Mouse (Mus musculus) forebrain, embryonic 15.5 days (tissue): ENCODE data around the gene Dnaaf3. TPM values are rescaled to one million over a fixed set of nuclear protein-coding genes. Genes with fewer than 3 reads are reported as not detected.
"Not testable (repeated sequence)": the region's sequence is repeated elsewhere in the genome, so short reads cannot be mapped to it uniquely, and the experiment has no call there.

ENCODE experiments used
- ATAC-seq: fragments of 200-750 bp; cut with Nextera tagmentation; replicated peaks from 2 replicates; pipeline ENCODE4 v1.8.0; 2017; ENCODE audit warnings: mild to moderate bottlenecking, moderate TSS enrichment, moderate library complexity
- H3K27ac ChIP-seq: fragments of 300-500 bp; sonication (generic); replicated peaks from 2 replicates; pipeline ENCODE4 v1.5.1; 2015; ENCODE audit warnings: mild to moderate bottlenecking, inconsistent platforms
- H3K27me3 ChIP-seq: fragments of 300-500 bp; sonication (generic); 2 replicates; pipeline ENCODE4 v1.6.1; 2015; ENCODE audit warnings: inconsistent platforms
- H3K36me3 ChIP-seq: fragments of 300-500 bp; sonication (generic); 2 replicates; pipeline ENCODE4 v1.6.1; 2015; ENCODE audit warnings: mild to moderate bottlenecking, inconsistent platforms
- H3K4me1 ChIP-seq: fragments of 300-500 bp; sonication (generic); 2 replicates; pipeline ENCODE4 v1.6.1; 2015; ENCODE audit warnings: inconsistent platforms
- H3K4me2 ChIP-seq: fragments of 300-500 bp; sonication (generic); replicated peaks from 2 replicates; pipeline ENCODE4 v1.6.1; 2015; ENCODE audit warnings: mild to moderate bottlenecking, inconsistent platforms
- H3K4me3 ChIP-seq: fragments of 300-500 bp; sonication (generic); 2 replicates; pipeline ENCODE4 v1.5.1; 2015; ENCODE audit warnings: mild to moderate bottlenecking, inconsistent platforms
- H3K9ac ChIP-seq: fragments of 300-500 bp; sonication (generic); replicated peaks from 2 replicates; pipeline ENCODE4 v1.6.1; 2015; ENCODE audit warnings: mild to moderate bottlenecking, inconsistent platforms
- H3K9me3 ChIP-seq: fragments of 300-500 bp; sonication (generic); 2 replicates; pipeline ENCODE4 v1.6.1; 2016; ENCODE audit warnings: inconsistent platforms
- WGBS: fragments of 180-500 bp; shearing (Covaris S2); methylation state at CpG from one replicate; pipeline ENCODE4 v1.1.7; 2015; ENCODE audit warnings: mixed read lengths; 5-methylcytosine and 5-hydroxymethylcytosine counted together
- polyA plus RNA-seq: library from polyadenylated mRNA; unstranded; fragments of >200 nt; fragmentation: Nextera tagmentation; extraction: Ambion mirVana; gene quantifications from 2 replicates; pipeline ENCODE4 v1.2.1, GENCODE M21; 2015

The Dnaaf3 gene
- 1.6 and 1.7 TPM in 2 replicates for polyA plus RNA-seq

DNA sequence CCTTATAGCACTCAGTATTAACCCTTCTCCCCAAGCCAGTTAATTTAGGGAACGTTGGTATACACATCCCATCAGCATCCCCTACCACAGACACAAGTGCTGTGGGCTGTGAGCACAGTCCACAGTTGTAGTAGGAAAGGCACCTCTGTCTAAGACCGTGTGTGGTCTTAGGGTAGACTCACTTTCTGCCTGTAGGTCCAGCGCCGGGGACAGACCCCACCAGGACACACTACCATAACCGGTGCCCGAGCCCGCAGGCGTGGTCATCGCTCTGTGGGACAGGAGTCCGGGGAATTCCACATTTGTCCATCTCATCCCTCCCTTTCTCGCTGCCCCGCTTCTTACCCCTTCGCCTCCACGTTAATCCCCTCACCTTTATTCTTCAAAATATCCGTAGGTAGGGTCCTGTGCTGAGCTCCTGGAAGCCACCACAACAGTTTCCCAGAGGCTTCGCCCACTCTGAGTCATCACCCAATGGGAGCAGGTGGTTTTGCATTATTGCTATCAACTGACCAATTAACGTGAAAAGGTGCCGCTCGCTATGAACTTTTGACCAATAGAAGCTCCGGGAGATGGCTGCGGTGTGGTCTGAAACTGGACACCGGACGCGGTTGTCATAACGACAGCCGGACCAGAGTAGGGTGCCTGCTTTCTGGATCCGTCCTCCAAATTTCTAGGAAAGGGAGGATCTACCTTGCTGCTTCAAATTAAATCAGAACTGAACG, at the start of gene Dnaaf3:
TSS of gene Dnaaf3 (minus strand) at position 449 of the 725 bp plus-strand sequence.
- WGBS: 4% methylated on average over 28 of the region's 28 CpGs
- no peaks in the 10 kb centered on the region for H3K36me3 ChIP-seq
- peak within 1 kb of the TSS; percentile 40 for H3K4me2 ChIP-seq
- peak; percentile 74 for ATAC-seq
- no peak within 1 kb of the TSS for H3K27ac ChIP-seq
- H3K4me3 ChIP-seq: peak within 1 kb of the TSS; percentile 30
- H3K9ac ChIP-seq: peak within 1 kb of the TSS; percentile 16; the same call in 1 of the 2 replicates
- H3K4me1 ChIP-seq: peaks cover under 1% of the 10 kb centered on the region; the same call in 1 of the 2 replicates
- H3K9me3 ChIP-seq: no peaks in the 10 kb centered on the region
- H3K27me3 ChIP-seq: no peaks in the 10 kb centered on the region

DNA sequence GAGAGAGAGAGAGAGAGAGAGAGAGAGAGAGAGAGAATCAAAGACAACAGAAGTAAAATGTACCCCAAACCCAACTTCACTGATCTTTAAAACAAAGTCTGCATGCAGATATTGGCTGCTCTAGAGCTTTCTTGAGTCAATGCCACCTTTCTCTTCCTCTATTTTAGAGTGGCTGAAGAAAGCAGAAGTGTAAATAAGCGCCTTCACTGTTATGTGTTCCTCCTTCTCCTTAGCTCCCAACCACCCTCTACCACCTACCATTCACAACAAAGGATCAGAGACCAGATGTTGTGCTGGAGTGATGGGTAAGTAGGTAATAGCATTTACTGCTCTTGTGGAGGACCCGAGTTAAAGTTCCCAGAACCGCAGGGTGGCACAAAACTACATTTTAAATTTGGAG, 49.2 kb upstream of the Dnaaf3 start:
- not testable (repeated sequence) for H3K36me3 ChIP-seq, H3K4me1 ChIP-seq, H3K4me2 ChIP-seq, ATAC-seq, H3K9me3 ChIP-seq, H3K27me3 ChIP-seq, H3K27ac ChIP-seq, H3K4me3 ChIP-seq, H3K9ac ChIP-seq
- WGBS: 85% methylated on average over 3 of the region's 3 CpGs

DNA sequence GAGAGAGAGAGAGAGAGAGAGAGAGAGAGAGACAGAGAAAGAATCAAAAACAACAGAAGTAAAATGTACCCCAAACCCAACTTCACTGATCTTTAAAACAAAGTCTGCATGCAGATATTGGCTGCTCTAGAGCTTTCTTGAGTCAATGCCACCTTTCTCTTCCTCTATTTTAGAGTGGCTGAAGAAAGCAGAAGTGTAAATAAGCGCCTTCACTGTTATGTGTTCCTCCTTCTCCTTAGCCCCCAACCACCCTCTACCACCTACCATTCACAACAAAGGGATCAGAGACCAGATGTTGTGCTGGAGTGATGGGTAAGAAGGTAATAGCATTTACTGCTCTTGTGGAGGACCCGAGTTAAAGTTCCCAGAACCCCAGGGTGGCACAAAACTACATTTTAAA, 40.1 kb upstream of the Dnaaf3 start:
- not testable (repeated sequence) for H3K36me3 ChIP-seq, H3K27ac ChIP-seq, H3K9ac ChIP-seq, H3K9me3 ChIP-seq, H3K27me3 ChIP-seq, H3K4me1 ChIP-seq, H3K4me3 ChIP-seq, ATAC-seq, H3K4me2 ChIP-seq
- 67% methylated on average over 2 of the region's 2 CpGs for WGBS

DNA sequence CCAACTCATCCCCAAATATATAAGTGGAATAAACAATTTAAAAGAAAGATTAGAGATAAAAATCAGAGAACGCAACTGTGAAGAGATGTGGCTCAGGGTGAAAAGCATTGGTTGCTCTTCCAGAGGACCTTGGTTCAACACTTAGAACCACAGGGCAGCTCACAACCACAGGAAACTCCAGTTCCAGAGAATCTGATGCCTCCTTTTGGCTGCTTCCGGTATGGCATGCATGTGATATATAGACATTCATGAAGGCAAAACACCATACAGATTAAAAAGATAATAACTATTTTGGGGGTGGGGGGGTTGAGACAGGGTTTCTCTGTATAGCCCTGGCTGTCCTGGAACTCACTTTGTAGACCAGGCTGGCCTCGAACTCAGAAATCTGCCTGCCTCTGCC, 30.4 kb upstream of the Dnaaf3 start:
- H3K4me3 ChIP-seq: no peak overlapping the region
- H3K36me3 ChIP-seq: no peaks in the 10 kb centered on the region
- ATAC-seq: no peak
- H3K4me2 ChIP-seq: no peak overlapping the region
- no peaks in the 10 kb centered on the region for H3K9me3 ChIP-seq
- 92% methylated on average over 3 of the region's 3 CpGs for WGBS
- no peaks in the 10 kb centered on the region for H3K27me3 ChIP-seq
- H3K9ac ChIP-seq: no peak overlapping the region
- no peak overlapping the region for H3K27ac ChIP-seq
- H3K4me1 ChIP-seq: no peaks in the 10 kb centered on the region

DNA sequence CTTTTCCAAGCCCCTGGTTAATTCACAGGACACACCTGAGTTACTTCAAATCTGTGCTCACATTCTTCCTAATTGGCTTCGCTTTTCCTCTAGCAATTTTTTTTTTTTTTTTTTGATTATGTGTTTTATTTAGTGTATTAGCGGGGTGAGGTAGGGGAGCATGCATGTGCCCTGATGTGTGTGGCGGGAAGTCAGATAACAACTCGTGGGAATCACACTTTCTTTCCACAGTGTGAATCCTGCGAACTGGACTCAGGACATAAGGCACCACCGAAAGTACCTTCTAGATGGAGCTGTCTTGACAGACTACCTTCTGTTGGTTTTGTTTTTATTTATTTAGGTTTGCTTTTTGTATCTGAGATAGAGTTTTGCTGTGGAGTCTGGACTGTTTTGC, 24.9 kb upstream of the Dnaaf3 start:
- WGBS: 66% methylated on average over 6 of the region's 6 CpGs
- Histone ChIP-seq H3K4me2 (peak overlapping the region; percentile 31), H3K4me3 (peak overlapping the region; percentile 20; the same call in 1 of the 2 replicates), H3K4me1 (0 out of 2 replicates have a peak, but pooled peaks cover 3% of the 10 kb centered on the region), H3K36me3 (no peaks in the 10 kb centered on the region), H3K27ac (no peak overlapping the region; the same call in 1 of the 2 replicates), H3K9me3 (no peaks in the 10 kb centered on the region), H3K9ac (peak overlapping the region; percentile 16; the same call in 1 of the 2 replicates), H3K27me3 (no peaks in the 10 kb centered on the region)
- peak; percentile 60 for ATAC-seq

DNA sequence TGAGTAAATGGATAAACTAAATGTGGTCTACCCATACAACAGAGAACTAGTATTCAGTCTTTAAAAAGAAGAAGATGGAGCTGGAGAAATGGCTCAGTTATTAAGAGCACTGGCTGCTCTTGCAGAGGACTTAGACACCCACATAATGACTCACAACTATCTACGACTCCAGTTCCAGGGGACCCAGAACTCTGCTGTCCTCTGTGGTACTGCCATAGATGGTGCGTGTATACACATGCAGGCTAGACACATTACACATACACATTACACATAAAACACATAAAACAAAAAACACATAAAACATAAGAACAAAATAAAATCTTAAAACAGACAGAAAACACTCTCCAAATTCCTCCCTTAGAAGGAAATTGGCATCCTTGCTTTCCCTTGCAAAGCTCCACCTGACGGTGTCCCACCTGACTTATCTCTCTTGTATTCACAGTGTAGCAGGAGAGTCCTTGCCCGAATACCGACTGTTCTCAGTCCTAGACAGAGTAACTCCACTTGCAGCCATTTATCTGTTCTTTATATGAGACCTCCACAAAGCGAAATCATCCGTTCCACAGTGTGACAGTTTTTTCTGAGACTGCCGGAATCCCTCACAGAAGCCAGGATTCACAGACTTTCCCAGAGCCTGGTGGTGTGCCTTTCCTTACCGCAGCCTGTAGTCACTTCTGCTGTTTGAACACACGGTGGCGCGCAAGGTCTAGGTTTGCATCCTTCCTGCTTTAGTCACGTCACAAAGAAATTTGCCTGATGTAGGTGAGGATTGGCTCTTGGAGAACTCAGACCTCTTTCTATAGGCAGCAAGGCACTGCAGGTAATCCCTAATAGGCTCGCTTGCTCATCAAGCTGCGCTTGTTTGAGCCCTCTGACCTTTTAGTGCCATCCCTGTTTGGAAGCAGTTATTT, 24.3 kb upstream of the Dnaaf3 start:
- no peaks in the 10 kb centered on the region for H3K9me3 ChIP-seq
- 21% methylated on average over 15 of the region's 15 CpGs for WGBS
- peak overlapping the region; percentile 20 for H3K4me3 ChIP-seq
- 0 out of 2 replicates have a peak, but pooled peaks cover 3% of the 10 kb centered on the region for H3K4me1 ChIP-seq
- H3K36me3 ChIP-seq: no peaks in the 10 kb centered on the region
- peak overlapping the region; percentile 45; the same call in 1 of the 2 replicates for H3K27ac ChIP-seq
- H3K9ac ChIP-seq: peak overlapping the region; percentile 16; the same call in 1 of the 2 replicates
- peak overlapping the region; percentile 31 for H3K4me2 ChIP-seq
- ATAC-seq: peak; percentile 95
- H3K27me3 ChIP-seq: no peaks in the 10 kb centered on the region

DNA sequence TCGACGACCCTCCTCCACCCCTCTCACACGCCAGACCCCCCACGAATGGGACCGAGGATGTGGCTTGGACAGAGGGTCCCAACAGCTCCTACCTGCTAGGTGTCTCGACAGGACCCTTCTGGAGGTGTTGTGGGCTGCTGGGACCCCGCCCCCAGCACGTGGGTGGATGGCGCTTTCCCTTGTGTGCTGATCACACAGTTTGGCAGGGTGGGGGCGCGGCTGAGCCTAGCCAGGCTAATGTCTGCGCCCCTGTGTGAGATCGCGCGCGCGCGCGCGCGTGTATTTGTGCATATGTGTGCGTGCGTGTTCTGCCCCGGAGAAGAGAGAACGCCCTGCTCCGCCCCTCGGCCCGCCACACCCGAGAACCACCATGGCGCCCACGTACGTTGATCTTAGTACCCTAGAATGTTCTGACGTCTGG, 15.0 kb upstream of the Dnaaf3 start, which contains the start of gene Syt5:
TSS of gene Syt5 (minus strand) at position 321 of the 421 bp plus-strand sequence.
- H3K9ac ChIP-seq: peak within 1 kb of the TSS; percentile 50
- H3K27me3 ChIP-seq: no peaks in the 10 kb centered on the region
- peaks cover 6% of the 10 kb centered on the region; the same call in 1 of the 2 replicates for H3K36me3 ChIP-seq
- peak within 1 kb of the TSS; percentile 92 for H3K27ac ChIP-seq
- 2% methylated on average over 33 of the region's 33 CpGs for WGBS
- H3K9me3 ChIP-seq: no peaks in the 10 kb centered on the region
- H3K4me1 ChIP-seq: peaks cover 20% of the 10 kb centered on the region
- peak within 1 kb of the TSS; percentile 48 for H3K4me3 ChIP-seq
- peak; percentile 80 for ATAC-seq
- peak within 1 kb of the TSS; percentile 75 for H3K4me2 ChIP-seq

DNA sequence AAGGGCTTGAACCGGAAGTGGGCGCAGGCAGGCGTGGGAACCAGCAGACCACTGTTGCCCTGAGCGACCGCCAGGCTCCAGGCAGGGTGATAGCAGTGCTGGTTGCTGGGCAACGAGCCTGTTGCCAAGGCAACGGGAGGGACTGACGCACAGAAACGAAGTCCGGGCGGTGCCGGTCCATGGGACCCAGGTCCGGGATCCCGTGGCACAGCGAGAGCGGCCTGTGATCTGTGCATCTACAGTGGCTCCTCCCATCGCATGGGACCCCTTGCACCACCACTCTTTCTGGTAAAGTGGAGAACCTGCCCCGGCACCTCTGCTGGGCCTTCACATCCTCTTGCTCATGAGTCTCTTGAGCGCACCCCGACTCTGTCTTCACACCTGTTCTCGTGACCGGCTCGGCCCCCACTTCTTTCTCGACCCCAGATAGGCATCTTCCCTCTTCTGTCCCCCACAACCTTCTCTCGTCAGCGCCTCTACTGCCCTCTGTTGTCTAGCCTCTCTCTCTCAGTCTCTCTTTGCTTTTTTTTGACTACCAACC, 14.4 kb upstream of the Dnaaf3 start:
- Histone ChIP-seq H3K36me3 (peaks cover 11% of the 10 kb centered on the region), H3K27me3 (no peaks in the 10 kb centered on the region), H3K4me3 (peak overlapping the region; percentile 48), H3K9ac (peak overlapping the region; percentile 50), H3K4me2 (peak overlapping the region; percentile 75), H3K9me3 (no peaks in the 10 kb centered on the region), H3K27ac (peak overlapping the region; percentile 92), H3K4me1 (peaks cover 20% of the 10 kb centered on the region)
- under 1% methylated on average over 26 of the region's 26 CpGs for WGBS
- ATAC-seq: peak; percentile 89

DNA sequence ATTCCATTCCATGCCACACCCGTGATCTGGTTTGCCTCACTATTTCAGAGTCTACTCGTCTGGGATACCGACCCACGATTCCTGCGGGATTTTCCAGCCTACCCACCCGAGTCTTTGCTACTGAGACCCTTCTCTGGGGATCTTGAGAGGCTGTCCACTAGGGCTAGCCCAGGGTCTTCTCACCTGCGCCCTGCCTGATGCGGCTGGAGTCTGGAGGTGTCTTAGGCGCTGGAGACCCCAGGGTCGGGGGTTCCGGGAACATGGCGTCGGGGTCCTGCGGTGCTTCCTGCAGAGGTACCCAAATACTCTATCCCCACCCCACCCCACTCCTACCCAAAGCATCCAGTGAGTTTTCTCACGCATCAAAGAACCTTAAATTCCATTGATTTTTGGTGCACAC, 13.8 kb upstream of the Dnaaf3 start:
- Histone ChIP-seq H3K27me3 (no peaks in the 10 kb centered on the region), H3K9me3 (no peaks in the 10 kb centered on the region), H3K4me3 (peak overlapping the region; percentile 48), H3K27ac (peak overlapping the region; percentile 92), H3K36me3 (peaks cover 15% of the 10 kb centered on the region), H3K4me1 (peaks cover 20% of the 10 kb centered on the region), H3K4me2 (peak overlapping the region; percentile 75), H3K9ac (peak overlapping the region; percentile 50)
- ATAC-seq: peak; percentile 28
- WGBS: 73% methylated on average over 15 of the region's 15 CpGs

DNA sequence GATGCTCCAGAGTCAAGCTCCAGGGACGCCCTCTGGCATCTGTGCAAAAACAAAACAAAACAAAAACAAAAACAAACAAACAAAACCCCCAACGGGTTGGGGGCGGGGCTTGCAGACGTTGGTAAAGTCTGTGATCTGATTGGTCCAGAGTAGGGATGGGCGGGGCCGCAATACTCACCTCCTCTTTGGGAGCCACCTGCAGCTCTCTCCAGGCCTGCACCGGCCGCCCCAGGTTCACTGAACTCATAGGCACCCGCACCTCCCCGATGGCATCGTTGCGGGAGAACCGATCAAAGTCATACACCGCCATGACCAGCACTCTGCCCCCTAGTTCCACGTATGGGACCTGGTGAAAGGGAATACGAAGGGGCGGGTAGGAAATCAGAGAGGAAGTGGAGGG, 9.8 kb upstream of the Dnaaf3 start:
- no peak for ATAC-seq
- peaks cover 34% of the 10 kb centered on the region for H3K36me3 ChIP-seq
- H3K27ac ChIP-seq: no peak overlapping the region
- no peak overlapping the region for H3K9ac ChIP-seq
- no peaks in the 10 kb centered on the region for H3K9me3 ChIP-seq
- H3K4me3 ChIP-seq: no peak overlapping the region
- H3K4me2 ChIP-seq: no peak overlapping the region
- H3K4me1 ChIP-seq: peaks cover 14% of the 10 kb centered on the region
- H3K27me3 ChIP-seq: no peaks in the 10 kb centered on the region
- 44% methylated on average over 17 of the region's 17 CpGs for WGBS

DNA sequence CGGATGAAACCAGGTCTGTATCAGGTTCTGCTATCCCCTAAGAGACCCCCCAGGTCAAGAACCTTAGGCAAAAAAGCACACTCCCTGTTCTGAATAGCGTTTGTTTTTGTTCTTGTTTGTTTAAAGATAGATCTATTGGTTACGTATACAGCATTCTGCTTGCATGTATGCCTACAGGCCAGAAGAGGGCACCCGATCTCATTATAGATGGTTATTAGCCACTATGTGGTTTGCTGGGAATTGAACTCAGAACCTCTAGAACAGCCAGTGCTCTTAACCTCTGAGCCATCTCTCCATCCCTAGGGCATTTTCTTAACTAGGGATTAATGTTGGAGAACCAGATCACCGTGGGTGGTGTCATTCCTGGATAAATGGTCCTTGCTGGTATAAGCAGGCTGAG, 9.1 kb upstream of the Dnaaf3 start:
- WGBS: 73% methylated on average over 5 of the region's 5 CpGs
- Histone ChIP-seq H3K27me3 (no peaks in the 10 kb centered on the region), H3K4me3 (no peak overlapping the region), H3K4me1 (peaks cover 13% of the 10 kb centered on the region), H3K9ac (no peak overlapping the region), H3K27ac (no peak overlapping the region), H3K4me2 (no peak overlapping the region), H3K36me3 (peaks cover 34% of the 10 kb centered on the region), H3K9me3 (no peaks in the 10 kb centered on the region)
- ATAC-seq: no peak
